Mouse (Mus musculus) frontal cortex, adult 2 months (tissue): ENCODE measurements around the gene Hist1h2bg. TPM values are rescaled to one million over a fixed set of nuclear protein-coding genes. Genes with fewer than 3 reads are reported as not detected.
"Not testable (repeated sequence)": the region's sequence is repeated elsewhere in the genome, so short reads cannot be mapped to it uniquely, and the experiment has no call there.

Experiments
- DNase-seq, 2 experiments: peaks; one replicate each; pipeline ENCODE4 v3.0.0; 2022; ENCODE audit warnings: low spot score in 1 of 2; ENCODE audit errors: extremely low spot score in 1 of 2
- polyA plus RNA-seq: library from polyadenylated mRNA; depleted of rRNA; stranded (reverse); fragments of >200 nt; gene quantifications from 2 replicates; pipeline ENCODE4 v1.2.3, GENCODE M21; 2012

Hist1h2bg gene
- polyA plus RNA-seq, 1 experiment = 9.7 TPM

DNA sequence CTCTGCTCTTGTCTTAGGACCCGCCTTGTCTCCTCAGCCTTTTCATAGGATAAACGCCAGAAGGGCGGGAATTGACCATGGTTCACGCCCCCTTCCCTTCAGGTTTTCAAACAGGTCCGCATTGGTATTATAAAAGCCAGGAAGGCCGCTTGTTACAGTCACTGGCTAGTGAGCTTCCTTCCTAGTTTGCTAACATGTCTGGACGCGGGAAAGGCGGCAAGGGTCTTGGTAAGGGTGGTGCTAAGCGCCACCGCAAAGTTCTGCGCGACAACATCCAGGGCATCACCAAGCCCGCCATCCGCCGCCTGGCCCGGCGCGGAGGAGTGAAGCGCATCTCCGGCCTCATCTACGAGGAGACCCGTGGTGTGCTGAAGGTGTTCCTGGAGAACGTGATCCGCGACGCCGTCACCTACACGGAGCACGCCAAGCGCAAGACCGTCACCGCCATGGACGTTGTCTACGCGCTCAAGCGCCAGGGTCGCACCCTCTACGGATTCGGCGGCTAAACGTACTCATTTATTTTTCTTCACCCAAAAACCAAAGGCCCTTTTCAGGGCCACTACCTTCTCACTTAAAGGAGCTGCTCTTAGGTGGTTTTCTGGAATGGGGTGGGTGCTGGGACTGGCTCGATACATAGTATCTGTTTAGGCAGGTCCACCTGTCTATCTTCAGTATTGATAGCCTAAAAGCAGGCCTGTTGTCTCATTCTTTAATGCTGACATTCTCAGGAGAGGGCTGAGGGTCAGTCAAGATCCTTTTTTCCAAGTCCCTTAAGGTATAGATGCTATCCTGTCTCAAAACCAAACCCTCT is 10.4 kb downstream of the Hist1h2bg start, which contains the start of gene Hist1h4d:
Hist1h4d (plus strand) TSS at position 191 of the 811 bp plus-strand sequence.
- DNase-seq = peak; percentile 98 to 100

DNA sequence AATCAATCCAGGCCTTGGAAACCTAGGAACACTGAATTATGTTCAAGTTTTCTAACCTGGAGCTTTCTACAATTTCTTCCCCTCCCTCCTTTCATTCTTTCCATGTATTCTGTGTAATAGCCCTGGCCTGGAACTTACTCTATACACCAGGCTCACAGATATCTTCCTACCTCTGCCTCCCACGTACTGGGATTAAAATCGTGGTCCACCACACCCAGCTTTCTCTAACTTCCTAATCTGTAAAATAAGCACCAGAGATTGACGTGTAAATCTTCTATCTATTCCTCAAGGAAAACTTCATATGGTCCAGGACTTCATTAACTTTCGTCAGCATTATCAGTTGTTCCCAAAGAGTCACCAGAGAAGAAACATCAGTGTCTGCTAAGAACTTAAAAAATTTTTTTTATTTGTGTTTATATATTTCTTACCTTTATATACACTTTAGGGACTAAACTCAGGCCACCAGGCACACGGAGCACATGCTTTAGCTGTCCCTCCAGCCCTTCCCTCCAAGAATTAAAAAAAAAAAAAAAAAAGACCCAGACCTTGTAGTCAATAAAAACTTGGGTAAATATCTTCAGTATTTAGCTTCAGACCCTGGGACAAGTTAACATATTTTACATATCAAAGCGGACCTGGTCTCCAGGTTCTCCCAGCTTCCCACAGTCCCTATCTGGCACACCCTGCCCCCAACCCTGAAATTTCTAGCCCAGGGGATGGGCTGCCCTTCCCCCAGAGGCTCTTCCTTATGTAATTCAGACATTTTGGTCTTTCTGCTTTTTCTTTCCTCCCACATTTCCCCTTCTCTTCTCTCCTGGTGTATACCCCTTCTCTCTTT is 11.2 kb downstream of the Hist1h2bg start:
- DNase-seq = no peak

DNA sequence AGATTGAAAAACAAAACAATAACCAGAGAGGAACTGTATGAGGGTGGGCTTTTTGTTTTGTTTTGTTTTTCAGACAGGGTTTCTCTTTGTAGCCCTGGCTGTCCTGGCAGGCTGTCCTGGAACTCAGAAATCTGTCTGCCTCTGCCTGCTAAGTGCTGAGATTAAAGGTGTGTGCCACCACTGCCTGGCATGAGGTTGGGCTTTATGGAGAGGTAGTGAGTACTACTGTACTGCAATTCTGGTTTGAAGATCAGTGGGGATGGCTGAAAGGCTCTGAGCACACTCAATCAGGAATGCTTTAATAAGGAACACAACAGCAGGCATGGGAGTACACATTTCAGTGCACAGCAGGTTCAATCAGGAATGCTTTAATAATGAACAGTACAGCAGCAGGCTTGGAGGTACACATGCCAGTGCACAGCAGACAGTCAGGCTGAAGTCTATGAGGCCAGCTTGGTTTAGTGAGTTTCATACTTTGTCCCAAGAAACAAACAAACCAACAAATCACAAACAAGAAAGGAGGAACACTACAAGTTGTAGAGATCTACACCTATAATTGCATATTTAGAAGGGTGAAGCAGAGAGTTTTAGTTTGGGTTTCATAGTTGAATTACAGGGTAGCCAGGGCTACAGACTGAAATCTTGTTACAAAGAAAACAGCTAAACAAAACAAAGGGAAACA is 12.3 kb downstream of the Hist1h2bg start:
- DNase-seq = no peak

DNA sequence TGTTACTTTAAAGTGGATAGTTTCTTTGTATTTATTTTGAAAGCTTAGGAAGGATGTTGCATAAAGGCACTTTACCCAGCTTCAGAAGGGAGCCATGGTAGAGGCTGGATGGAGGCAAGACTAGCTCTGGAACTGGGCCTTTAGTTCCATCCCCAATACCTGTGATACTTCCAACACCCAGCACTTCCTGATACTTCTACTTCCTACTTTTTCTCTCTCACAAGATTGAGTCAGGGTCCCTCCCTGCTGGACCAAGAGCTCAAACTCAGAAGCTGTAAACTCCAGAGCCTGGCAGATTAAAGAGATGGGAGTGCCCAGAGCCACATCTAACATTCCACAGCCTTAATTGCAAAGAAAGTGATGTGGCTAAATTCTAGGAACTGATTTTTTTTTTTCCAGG is 13.1 kb downstream of the Hist1h2bg start:
- no peak for DNase-seq

DNA sequence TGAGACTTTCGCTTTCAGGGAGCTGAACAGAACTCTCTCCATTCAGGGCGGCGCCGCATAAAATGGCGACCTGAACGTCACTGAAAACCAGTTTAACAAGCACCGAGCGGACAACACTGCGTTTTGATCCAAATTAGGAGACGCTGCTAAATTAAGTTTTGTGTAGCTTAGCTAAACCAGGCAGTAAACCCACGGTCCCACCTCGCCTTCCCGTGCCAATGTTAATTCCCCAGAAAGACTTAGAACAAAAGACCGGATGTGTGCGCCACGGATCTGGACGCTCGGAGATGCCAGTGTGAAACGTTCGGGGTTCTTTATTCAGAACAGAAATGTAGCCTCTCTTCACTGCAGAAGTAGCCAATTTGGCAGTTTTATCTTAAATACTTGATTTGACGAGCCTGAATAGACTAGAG is 13.8 kb downstream of the Hist1h2bg start:
- DNase-seq = peak; percentile 56 to 78

DNA sequence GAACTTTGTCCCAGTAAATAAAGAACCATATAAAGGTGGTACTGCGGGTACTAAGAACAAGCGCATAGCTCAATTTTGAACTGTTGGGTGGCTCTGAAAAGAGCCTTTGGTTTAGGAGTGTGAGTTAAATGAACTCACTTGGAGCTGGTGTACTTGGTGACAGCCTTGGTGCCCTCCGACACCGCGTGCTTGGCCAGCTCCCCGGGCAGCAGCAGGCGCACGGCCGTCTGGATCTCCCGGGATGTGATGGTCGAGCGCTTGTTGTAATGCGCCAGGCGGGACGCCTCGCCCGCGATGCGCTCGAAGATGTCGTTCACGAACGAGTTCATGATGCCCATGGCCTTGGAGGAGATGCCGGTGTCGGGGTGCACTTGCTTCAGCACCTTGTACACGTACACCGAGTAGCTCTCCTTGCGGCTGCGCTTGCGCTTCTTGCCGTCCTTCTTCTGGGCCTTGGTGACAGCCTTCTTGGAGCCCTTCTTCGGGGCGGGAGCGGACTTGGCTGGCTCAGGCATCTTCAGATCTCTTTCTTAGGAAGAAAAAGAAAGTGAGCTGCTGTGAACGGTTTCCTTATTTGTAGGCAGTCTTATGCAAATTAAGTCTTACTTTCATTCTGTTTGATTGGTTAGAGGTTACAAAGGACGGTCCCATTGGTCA is 14.4 kb downstream of the Hist1h2bg start:
- DNase-seq = peak; percentile 77 to 95

DNA sequence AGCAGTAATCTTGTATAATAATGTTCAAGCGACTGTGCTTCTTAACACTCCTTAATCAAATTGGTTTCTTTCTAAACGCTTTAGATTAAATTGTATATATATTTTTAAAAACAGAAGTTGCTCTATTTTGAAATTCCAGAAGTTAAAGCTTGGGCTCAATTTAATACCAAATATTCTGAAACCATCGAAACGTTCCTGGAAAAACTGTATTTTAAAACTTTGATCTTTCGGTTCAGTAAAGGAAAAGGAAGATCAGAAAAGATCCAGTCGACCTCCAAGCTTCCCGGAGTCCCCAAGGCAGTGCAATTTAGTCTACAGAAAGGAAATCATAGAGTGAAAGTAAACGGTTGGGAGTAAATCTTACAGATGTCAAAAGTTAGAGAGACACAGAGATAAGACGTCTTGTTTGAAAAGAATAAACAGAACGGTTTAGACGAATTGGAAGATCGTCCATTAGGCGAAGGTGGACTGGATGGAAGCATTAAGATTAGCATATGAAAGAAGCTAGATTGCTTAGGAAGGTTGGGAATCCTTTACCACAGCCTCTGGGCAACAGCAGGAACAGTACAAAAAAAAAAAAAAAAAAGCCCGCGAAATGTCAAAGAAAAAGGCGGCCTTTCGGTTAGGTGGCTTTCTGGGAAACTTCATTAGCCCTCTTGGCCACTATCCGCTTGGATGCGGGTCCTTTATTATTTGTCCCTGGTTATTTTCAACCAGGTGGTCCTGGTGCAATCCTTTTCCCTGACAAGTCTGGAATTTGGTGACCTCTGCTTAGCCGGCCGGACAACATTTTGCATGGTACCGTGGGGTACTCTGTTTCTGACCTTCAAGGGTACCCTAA is 15.1 kb downstream of the Hist1h2bg start:
- no peak for DNase-seq

DNA sequence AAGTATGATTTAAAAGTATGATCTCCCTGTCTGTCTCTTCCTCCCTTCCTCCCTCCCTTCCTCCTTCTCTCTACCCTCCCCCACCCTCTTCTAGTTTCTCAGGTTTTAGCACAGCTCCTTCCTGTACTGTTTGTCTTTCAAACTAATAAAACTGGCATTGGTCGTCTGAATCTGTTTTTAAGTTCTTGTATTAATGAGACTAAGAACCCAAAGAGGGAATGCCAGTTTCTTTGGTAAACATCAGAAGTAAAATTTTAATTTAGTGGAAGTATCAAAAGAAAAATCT is 15.7 kb downstream of the Hist1h2bg start:
- DNase-seq = no peak

DNA sequence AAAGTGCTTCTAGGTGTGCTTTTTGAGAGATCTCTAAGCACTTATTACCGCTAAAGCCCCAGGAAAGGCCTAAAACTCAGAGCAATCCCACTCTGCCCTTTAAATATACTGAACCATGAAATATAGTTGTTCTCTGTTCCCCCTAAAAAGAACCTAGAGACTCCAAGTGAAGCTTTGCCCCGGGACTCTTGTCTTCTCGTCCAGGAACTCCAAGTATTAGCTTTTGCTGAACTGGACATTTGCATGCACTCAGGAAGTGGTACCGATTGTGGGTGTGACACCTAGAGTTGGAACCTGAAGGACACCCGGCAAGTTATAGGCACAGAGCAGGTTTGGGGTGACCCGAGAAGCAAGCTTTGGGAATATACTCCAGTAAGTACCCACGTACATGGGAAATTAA is 20.0 kb downstream of the Hist1h2bg start:
- DNase-seq = no peak

DNA sequence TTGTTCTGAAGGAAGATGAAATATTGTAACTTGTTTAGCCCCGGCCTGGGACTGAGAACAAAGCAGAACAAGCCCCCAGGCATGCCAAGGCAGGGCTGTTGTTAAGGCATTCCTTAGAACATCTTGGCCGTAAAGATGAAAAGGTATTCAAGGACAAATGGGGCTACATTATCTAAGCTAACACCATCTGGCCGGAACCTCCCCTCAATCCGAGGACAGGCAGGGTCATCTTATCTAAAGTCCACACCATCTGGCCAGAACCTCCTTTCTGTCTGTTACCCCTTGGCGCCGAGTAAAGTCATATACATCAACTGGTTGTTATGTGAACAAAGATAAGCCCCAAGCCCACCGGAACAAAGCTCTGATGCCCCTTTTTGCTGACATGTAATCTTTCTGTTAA is 20.7 kb downstream of the Hist1h2bg start:
- DNase-seq = not testable (repeated sequence)

DNA sequence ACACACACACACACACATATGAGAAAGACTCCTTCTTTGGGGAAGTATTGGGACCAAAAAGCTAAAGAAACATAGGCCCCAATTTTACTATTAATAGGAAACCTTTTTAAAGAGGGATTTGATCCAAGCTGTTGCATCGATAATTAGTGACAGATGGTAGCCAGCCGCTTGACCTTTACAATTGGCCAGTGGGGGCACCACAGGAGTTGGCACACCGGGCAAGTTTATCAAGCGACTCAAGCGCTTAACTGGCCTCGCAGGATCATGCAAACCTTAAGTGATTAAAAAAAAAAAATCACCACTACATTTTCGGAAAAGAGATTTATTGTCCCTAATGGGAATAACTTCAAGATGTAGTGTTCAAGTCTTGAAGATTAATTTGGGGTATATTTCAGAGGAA is 21.4 kb downstream of the Hist1h2bg start:
- DNase-seq = no peak

DNA sequence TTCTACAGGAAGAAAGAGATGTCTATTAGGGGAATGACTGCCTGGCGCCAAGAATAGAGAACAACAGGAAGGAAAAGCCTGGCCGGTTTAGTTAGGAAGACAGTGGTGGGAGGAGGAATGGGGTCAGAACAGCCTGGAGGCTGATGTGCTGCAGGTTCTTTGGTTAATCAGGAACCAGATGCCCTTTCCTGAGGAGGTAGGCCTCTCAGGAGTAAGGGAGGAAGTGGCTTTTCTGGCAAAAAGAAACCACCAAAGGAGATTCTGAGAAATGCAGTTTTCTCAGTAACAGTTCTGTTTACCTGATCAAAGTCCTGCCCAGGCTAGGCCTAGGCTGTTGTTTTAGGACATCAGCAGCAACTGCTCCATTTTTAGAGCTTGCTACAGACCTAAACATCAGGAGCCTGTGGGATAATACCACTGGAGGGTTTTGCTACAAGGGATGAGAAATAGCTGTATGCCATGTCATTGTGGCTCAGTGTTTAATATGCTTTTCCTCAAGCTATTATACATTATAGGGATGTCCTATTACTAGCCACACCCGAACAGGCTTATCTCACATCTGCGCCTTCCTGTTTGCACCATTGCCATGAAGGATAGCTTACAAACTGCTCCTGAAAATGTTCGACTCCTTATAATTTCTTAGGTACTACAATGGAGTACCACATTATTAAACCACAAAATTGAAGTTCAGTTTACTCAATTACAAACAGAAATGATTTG is 22.0 kb downstream of the Hist1h2bg start:
- no peak for DNase-seq

DNA sequence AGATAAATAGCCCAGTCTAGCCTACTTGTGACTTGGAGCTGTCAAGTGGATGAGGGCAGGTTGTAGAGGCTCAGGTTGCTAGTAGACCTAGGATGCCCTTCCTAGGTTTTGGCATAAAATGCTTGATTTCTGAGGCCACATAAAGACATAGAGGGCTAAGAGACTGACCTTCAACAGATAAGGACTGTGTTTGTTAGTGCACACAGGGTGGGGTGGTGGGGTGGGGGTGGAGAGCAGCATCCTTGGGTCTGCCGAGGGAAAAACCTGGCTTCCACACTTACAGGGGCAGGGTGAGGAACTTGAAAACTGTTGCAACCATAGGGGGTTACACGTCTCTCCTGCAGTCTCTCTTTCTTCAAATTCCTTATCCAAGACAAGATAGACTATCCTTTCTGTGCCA is 24.0 kb downstream of the Hist1h2bg start:
- no peak for DNase-seq

DNA sequence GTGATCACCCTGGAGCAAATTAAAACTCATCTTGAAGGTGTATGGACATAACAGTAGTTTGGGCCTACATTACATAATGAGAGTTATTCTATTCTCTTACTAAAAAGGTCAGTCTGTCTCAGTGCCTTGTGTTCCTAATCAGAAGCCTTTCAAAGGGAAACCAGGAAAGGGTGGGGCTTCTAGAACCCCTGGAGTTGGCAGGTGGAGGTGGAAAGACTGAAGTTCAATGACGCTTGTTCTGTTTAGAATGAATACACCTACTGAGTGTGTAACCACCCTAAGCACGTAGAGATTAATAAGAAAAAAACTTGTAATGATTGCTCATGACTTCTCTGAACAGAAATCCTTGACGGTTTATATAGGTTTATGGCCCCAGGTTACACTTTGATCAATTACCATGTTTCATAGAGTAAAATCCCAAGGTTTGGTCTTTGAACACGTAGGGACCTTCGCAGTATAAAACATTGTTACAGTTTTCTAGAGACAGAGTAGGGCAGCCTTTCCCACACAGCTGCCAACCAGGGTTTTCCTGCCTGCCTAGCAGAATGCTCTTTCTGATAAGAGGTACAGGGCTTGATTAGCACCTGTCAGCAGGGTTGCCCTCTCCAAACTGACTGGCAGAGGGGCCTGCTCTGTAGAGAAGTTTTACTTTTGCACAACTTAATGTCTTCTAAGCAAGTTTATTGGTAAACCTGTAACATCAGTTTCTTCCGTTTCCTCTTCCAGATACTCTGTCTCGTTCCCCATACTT is 24.6 kb downstream of the Hist1h2bg start:
- DNase-seq = no peak

DNA sequence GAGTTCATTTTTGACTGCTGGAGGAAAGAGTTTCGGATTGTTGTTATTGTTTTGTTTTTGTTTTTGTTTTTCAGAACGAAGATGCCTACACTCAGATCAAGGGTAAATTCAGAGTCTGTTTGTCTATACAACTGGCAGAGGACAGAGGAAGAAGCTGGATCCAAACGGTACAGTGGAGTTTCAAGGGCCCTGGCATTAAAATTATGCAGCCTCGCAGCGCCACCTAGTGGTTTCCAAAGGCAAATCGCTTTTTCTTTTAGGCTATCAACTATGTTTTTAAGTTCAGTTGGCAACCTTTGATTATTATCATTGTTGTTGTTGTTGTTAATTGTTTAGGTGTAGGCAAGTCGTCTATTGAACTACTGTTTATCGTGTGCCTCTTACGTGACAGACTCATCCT is 26.8 kb downstream of the Hist1h2bg start:
- peak in 1 of 2 experiments; percentile 86 for DNase-seq

DNA sequence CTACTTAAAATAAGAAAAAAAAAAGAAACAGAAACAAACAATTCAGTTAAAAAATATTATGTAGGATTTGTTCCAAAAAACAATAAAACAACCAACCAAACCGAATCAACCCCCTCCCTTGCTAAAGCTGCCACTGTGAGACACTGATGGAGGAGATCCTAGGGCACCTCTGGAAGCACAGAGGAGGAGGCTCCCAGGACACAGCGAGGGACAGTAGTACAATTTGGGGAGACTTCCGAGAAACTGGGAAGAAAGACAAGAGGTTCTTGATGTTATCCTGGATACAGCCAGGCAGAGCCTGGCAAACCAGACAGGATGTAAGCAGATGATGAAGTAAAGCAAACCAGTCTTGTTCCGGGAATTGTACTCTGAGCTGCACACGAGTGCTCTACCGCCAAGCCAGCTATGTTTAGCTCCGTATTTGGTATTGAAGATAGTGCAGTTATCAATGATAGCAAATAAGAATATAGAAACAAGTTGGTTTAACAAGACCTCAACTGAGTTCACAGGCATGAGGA is 32.0 kb downstream of the Hist1h2bg start:
- DNase-seq = no peak

DNA sequence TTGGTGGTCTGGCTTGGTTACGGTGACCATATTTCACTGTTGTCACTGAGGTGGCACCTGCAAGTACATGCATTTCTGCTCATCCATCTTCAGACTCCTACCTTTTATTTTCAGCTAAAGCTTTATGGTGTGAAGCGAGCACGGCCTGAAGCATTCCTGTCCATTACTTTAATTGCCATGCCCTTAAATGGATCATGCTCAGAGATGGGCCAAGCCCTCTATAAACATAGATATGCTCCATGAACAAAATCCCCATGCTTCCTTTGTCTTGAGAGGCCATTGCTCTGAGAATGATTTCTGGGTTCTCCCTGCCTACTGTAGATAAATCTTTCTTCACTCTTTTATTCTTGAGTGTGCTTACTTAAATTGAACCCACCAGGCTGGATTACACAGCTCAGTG is 33.3 kb downstream of the Hist1h2bg start:
- no peak for DNase-seq

DNA sequence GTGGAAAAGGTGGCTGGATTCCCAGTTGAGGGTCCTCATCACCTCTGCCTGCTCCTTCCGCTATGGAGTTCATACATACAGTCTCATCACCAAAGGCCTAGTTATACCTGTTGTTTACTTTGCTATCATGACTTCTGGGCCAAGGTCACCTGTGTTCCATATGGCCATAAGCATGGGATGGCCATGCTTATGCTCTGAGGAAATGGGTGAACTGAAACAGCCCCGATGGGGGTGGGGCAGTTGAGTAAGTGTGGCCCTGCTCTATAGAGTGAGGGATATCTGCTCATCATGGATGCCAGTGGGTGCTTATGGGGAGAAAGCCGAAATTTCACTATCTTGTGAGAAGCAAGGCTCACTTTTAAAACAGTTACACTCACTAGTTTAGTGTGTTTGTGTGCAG is 33.9 kb downstream of the Hist1h2bg start:
- no peak for DNase-seq
